Mouse (Mus musculus) thymus, postnatal 36 days (tissue): ENCODE results near the gene Col4a3bp.

ENCODE experiments used
- DNase-seq, 2 experiments: peaks; one replicate each; pipeline ENCODE4 v3.0.0; 2022; ENCODE audit warnings: mixed read lengths in 2 of 2

The Col4a3bp gene

GRCm38 (mm10) chr13:96542901-96543891, 778 bp downstream of the Col4a3bp start:
- no peak for DNase-seq

GRCm38 (mm10) chr13:96544506-96544905, 2.1 kb downstream of the Col4a3bp start:
- DNase-seq, result no peak

- DNase-seq, result no peak
These were observed 4.8 kb downstream of the Col4a3bp start for GRCm38 (mm10) chr13:96547250-96547649.

GRCm38 (mm10) chr13:96547941-96548340, 5.5 kb downstream of the Col4a3bp start:
- no peak for DNase-seq

GRCm38 (mm10) chr13:96555099-96555498, 12.7 kb downstream of the Col4a3bp start:
- no peak for DNase-seq

- no peak for DNase-seq
These were observed 25.6 kb downstream of the Col4a3bp start for GRCm38 (mm10) chr13:96567977-96568376.

GRCm38 (mm10) chr13:96570313-96571015, 28.0 kb downstream of the Col4a3bp start:
- DNase-seq, result no peak

GRCm38 (mm10) chr13:96571016-96571361, 28.6 kb downstream of the Col4a3bp start:
- no peak for DNase-seq

- DNase-seq, result no peak
These were observed 31.8 kb downstream of the Col4a3bp start for GRCm38 (mm10) chr13:96574170-96574569.

- no peak for DNase-seq
These were observed 36.7 kb downstream of the Col4a3bp start for GRCm38 (mm10) chr13:96579104-96579503.

GRCm38 (mm10) chr13:96579979-96580378, 37.6 kb downstream of the Col4a3bp start:
- DNase-seq, result no peak

- DNase-seq, result no peak
These were observed 41.8 kb downstream of the Col4a3bp start for GRCm38 (mm10) chr13:96584201-96584600.

- no peak for DNase-seq
These were observed 44.1 kb downstream of the Col4a3bp start for GRCm38 (mm10) chr13:96586540-96586939.

GRCm38 (mm10) chr13:96588642-96589041, 46.2 kb downstream of the Col4a3bp start:
- no peak for DNase-seq

- no peak for DNase-seq
These were observed 51.2 kb downstream of the Col4a3bp start for GRCm38 (mm10) chr13:96593621-96594020.

- no peak for DNase-seq
These were observed 51.7 kb downstream of the Col4a3bp start for GRCm38 (mm10) chr13:96594070-96594469.

GRCm38 (mm10) chr13:96599182-96599581, 56.8 kb downstream of the Col4a3bp start:
- no peak for DNase-seq

- no peak for DNase-seq
These were observed 61.8 kb downstream of the Col4a3bp start for GRCm38 (mm10) chr13:96604242-96604641.

GRCm38 (mm10) chr13:96614615-96615014, 72.2 kb downstream of the Col4a3bp start:
- no peak for DNase-seq

GRCm38 (mm10) chr13:96620891-96621290, 78.5 kb downstream of the Col4a3bp start:
- DNase-seq, result no peak

- no peak for DNase-seq
These were observed 88.0 kb downstream of the Col4a3bp start for GRCm38 (mm10) chr13:96630396-96630795.

- no peak for DNase-seq
These were observed 101.8 kb downstream of the Col4a3bp start for GRCm38 (mm10) chr13:96644168-96644567.

- DNase-seq, result no peak
These were observed 103.4 kb downstream of the Col4a3bp start for GRCm38 (mm10) chr13:96645822-96646221.

- no peak for DNase-seq
These were observed 110.6 kb downstream of the Col4a3bp start for GRCm38 (mm10) chr13:96653041-96653440.
